ENCODE assay signal across 8 mouse cellular contexts in the genomic region with DNA sequence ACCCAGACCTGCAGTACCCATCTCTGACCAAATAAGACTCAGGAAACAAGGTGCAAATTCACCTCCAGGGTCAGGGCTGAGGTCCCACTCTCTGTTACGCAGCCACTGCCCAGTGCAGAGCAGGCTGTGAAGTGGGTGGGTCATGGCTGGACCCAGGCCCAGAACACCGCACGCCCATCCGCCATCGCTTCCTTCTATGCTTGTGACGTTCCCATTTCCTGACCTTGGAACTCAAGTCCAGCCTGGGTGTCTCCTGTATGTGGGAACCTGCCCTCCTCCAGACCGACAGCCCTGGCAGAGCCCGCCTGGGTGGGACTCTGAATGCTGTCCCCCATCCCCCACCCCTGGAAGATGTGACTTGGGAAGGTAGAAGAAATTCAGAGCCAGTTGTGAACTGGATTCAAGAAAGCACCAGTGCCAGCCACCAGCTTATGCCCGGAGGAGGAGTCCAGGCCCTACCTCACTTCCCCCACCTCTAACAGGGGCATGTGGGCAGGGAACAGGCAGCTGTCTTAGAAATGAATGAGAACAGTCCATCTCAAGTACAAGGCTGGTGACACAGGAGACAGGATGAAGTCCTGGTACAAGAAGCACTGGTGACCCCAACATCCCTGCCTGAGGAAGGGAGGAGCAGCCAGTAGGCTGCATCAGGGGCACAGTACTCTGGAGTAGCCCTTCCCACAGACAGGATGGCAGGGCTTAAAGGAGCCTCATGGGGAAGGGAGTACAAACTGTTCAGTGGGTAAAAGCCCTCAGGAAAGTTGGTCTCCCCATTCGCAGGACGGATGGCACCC. TPM values are rescaled to one million over a fixed set of nuclear protein-coding genes. Genes with fewer than 3 reads are reported as not detected.
A peak's percentile ranks its signal among the peaks of the same experiment; 100 is the strongest.
DNase-seq lines count a peak whose midpoint lies in the region; ATAC-seq and TF ChIP-seq lines count a peak whose summit lies in the region.

No protein-coding gene starts in this region.

- ATAC-seq in kidney, embryonic 15.5 days (replicated peaks; ENCODE audit: low FRiP score) = no peak
- ATAC-seq in limb, embryonic 14.5 days (ENCODE audit: low FRiP score, low read depth) = no peak
- peak; percentile 14; the same call in 1 of the 2 replicates for ATAC-seq in neural tube, embryonic 14.5 days (ENCODE audit: low read depth)
- no peak for ATAC-seq in activated CD4-positive, CD25-positive, alpha-beta regulatory T cell, adult 4 months
- ATAC-seq in frontal cortex, adult (ENCODE audit: low TSS enrichment) = no peak

- WGBS in kidney, embryonic 15.5 days = 68% methylated on average over 11 of the region's 11 CpGs
- 81% methylated on average over 11 of the region's 11 CpGs for WGBS in limb, embryonic 14.5 days
- 46% methylated on average over 11 of the region's 11 CpGs for WGBS in neural tube, embryonic 14.5 days

- no peak overlapping the region for H3K4me2 ChIP-seq in kidney, embryonic 15.5 days
- H3K4me2 ChIP-seq in limb, embryonic 14.5 days (replicated peaks; ENCODE audit: low read depth, low read length, severe bottlenecking) = 0 out of 2 replicates have a peak overlapping the region, but pooled peaks have one; percentile 10
- no peak overlapping the region for H3K4me2 ChIP-seq in neural tube, embryonic 14.5 days (ENCODE audit: low read depth, low read length)

- H3K27ac ChIP-seq in kidney, embryonic 15.5 days = no peak overlapping the region
- H3K27ac ChIP-seq in limb, embryonic 14.5 days (replicated peaks; ENCODE audit: low read depth, low read length) = no peak overlapping the region
- peak overlapping the region; percentile 48 for H3K27ac ChIP-seq in neural tube, embryonic 14.5 days (ENCODE audit: low read depth, low read length)

- TF ChIP-seq POLR2A in limb, embryonic 14.5 days (IDR thresholded peaks at IDR 0.05; ENCODE audit: borderline replicate concordance, extremely low read depth, insufficient read depth, insufficient read length) = no peak

- H3K9ac ChIP-seq in kidney, embryonic 15.5 days = no peak overlapping the region
- 0 out of 2 replicates have a peak overlapping the region, but pooled peaks have one; percentile 34 for H3K9ac ChIP-seq in limb, embryonic 14.5 days (ENCODE audit: low read depth, low read length, severe bottlenecking)
- no peak overlapping the region for H3K9ac ChIP-seq in neural tube, embryonic 14.5 days (replicated peaks; ENCODE audit: low read depth, low read length)

- H3K9me3 ChIP-seq in kidney, embryonic 15.5 days (replicated peaks) = no peaks in the 10 kb centered on the region
- H3K9me3 ChIP-seq in limb, embryonic 14.5 days (ENCODE audit: control insufficient read depth, low read length) = no peaks in the 10 kb centered on the region
- no peaks in the 10 kb centered on the region for H3K9me3 ChIP-seq in neural tube, embryonic 14.5 days (ENCODE audit: control insufficient read depth, low read length)

- no peaks in the 10 kb centered on the region for H3K36me3 ChIP-seq in kidney, embryonic 15.5 days
- H3K36me3 ChIP-seq in limb, embryonic 14.5 days (ENCODE audit: control insufficient read depth, insufficient read depth, low read length) = no peaks in the 10 kb centered on the region
- no peaks in the 10 kb centered on the region for H3K36me3 ChIP-seq in neural tube, embryonic 14.5 days (ENCODE audit: control insufficient read depth, insufficient read depth, low read length)

- peak; percentile 73 for DNase-seq in kidney, adult 11 months
- DNase-seq in heart, postnatal 4 days = peak; percentile 58
- DNase-seq in limb, embryonic 14.5 days (ENCODE audit: low spot score) = no peak
- no peak for DNase-seq in cerebellum, adult 11-12 months

- peaks cover 50% of the 10 kb centered on the region for H3K4me1 ChIP-seq in kidney, embryonic 15.5 days
- H3K4me1 ChIP-seq in limb, embryonic 14.5 days (ENCODE audit: control insufficient read depth, insufficient read depth, low read length) = peaks cover 52% of the 10 kb centered on the region
- peaks cover 30% of the 10 kb centered on the region for H3K4me1 ChIP-seq in neural tube, embryonic 14.5 days (ENCODE audit: control insufficient read depth, insufficient read depth, low read length)

- H3K4me3 ChIP-seq in kidney, embryonic 15.5 days (replicated peaks) = no peak overlapping the region
- no peak overlapping the region for H3K4me3 ChIP-seq in limb, embryonic 14.5 days (replicated peaks; ENCODE audit: low read length)
- no peak overlapping the region for H3K4me3 ChIP-seq in neural tube, embryonic 14.5 days (ENCODE audit: low read depth, low read length)

- peaks cover 12% of the 10 kb centered on the region for H3K27me3 ChIP-seq in kidney, embryonic 15.5 days
- H3K27me3 ChIP-seq in limb, embryonic 14.5 days (ENCODE audit: control insufficient read depth, insufficient read depth, low read length) = no peaks in the 10 kb centered on the region
- H3K27me3 ChIP-seq in neural tube, embryonic 14.5 days (ENCODE audit: control insufficient read depth, insufficient read depth, low read length) = peaks cover 4% of the 10 kb centered on the region; the same call in 1 of the 2 replicates

RNA-seq across cellular contexts. Expression of a gene that starts 31.4 kb away (rescaled TPM):
- 16.2 and 17.4 TPM in 2 replicates for polyA plus RNA-seq in kidney, embryonic 15.5 days (2015; fragmentation: Nextera tagmentation; extraction: Ambion mirVana)
- total RNA-seq in heart, postnatal 4 days (2021) = 10 to 100 TPM in 1 of 2 experiments, 1 to 10 TPM in 1; 8.6 to 10.5 TPM
- 143 and 179 TPM in 2 replicates for polyA plus RNA-seq in limb, embryonic 14.5 days (2012; rRNA removed)
- polyA plus RNA-seq in limb, embryonic 14.5 days (2014; fragmentation: Nextera tagmentation; extraction: Ambion mirVana) = 27.5 and 32.9 TPM in 2 replicates
- polyA plus RNA-seq in neural tube, embryonic 14.5 days (2014; fragmentation: Nextera tagmentation; extraction: Ambion mirVana) = 39.5 and 42.7 TPM in 2 replicates
- under 1 TPM in 1 of 2 experiments, not detected in 1; 0.11 TPM for polyA plus RNA-seq in activated CD4-positive, CD25-positive, alpha-beta regulatory T cell, adult 4 months (2017; shearing (Covaris generic))

RNA-seq across cellular contexts. Expression of a gene that starts 31.8 kb away (rescaled TPM):
- 37.4 and 37.5 TPM in 2 replicates for polyA plus RNA-seq in kidney, embryonic 15.5 days (2015; fragmentation: Nextera tagmentation; extraction: Ambion mirVana)
- total RNA-seq in heart, postnatal 4 days (2021) = 10 to 100 TPM; 16.0 to 19.2 TPM
- polyA plus RNA-seq in limb, embryonic 14.5 days (2012; rRNA removed) = 49.9 and 68.5 TPM in 2 replicates
- 44.9 and 49.3 TPM in 2 replicates for polyA plus RNA-seq in limb, embryonic 14.5 days (2014; fragmentation: Nextera tagmentation; extraction: Ambion mirVana)
- polyA plus RNA-seq in neural tube, embryonic 14.5 days (2014; fragmentation: Nextera tagmentation; extraction: Ambion mirVana) = 27.4 and 27.6 TPM in 2 replicates
- polyA plus RNA-seq in activated CD4-positive, CD25-positive, alpha-beta regulatory T cell, adult 4 months (2017; shearing (Covaris generic)) = 10 to 100 TPM; 26.9 to 27.1 TPM

RNA-seq across cellular contexts. Expression of a gene that starts 32.1 kb away (rescaled TPM):
- polyA plus RNA-seq in kidney, embryonic 15.5 days (2015; fragmentation: Nextera tagmentation; extraction: Ambion mirVana) = 192 and 195 TPM in 2 replicates
- 10 to 100 TPM; 53.3 to 56.9 TPM for total RNA-seq in heart, postnatal 4 days (2021)
- polyA plus RNA-seq in limb, embryonic 14.5 days (2012; rRNA removed) = 84.3 and 103 TPM in 2 replicates
- polyA plus RNA-seq in limb, embryonic 14.5 days (2014; fragmentation: Nextera tagmentation; extraction: Ambion mirVana) = 147 and 154 TPM in 2 replicates
- 18.7 and 26.3 TPM in 2 replicates for polyA plus RNA-seq in neural tube, embryonic 14.5 days (2014; fragmentation: Nextera tagmentation; extraction: Ambion mirVana)
- polyA plus RNA-seq in activated CD4-positive, CD25-positive, alpha-beta regulatory T cell, adult 4 months (2017; shearing (Covaris generic)) = 10 to 100 TPM; 51.6 to 56.2 TPM

RNA-seq across cellular contexts. Expression of a gene that starts 37.7 kb away (rescaled TPM):
- polyA plus RNA-seq in kidney, embryonic 15.5 days (2015; fragmentation: Nextera tagmentation; extraction: Ambion mirVana) = 238 and 247 TPM in 2 replicates
- 10 to 100 TPM; 33.4 to 41.5 TPM for total RNA-seq in heart, postnatal 4 days (2021)
- polyA plus RNA-seq in limb, embryonic 14.5 days (2012; rRNA removed) = 110 and 148 TPM in 2 replicates
- polyA plus RNA-seq in limb, embryonic 14.5 days (2014; fragmentation: Nextera tagmentation; extraction: Ambion mirVana) = 190 and 199 TPM in 2 replicates
- 116 and 118 TPM in 2 replicates for polyA plus RNA-seq in neural tube, embryonic 14.5 days (2014; fragmentation: Nextera tagmentation; extraction: Ambion mirVana)
- 100 to 1,000 TPM; 182 to 187 TPM for polyA plus RNA-seq in activated CD4-positive, CD25-positive, alpha-beta regulatory T cell, adult 4 months (2017; shearing (Covaris generic))

Comparison
In these comparisons a context has a peak if more than half of its experiments do, and no peak if none do; other contexts are left out.
1. DNase-seq: peak in kidney, adult 11 months (single experiment) and heart, postnatal 4 days (single experiment); none in limb, embryonic 14.5 days (single experiment) and cerebellum, adult 11-12 months (single experiment).
2. RNA of a gene that starts 31.4 kb away (polyA plus RNA-seq): 27.5 to 179 TPM in limb, embryonic 14.5 days, 39.5 to 42.7 TPM in neural tube, embryonic 14.5 days and 16.2 to 17.4 TPM in kidney, embryonic 15.5 days; 0.11 TPM in activated CD4-positive, CD25-positive, alpha-beta regulatory T cell, adult 4 months; every median in the first group is over 10 times any median in the second.